In genomic region chr7:128529126-128529525, GRCm38 (mm10) we compare ENCODE assay signal across 8 mouse cellular contexts. TPM values are rescaled to one million over a fixed set of nuclear protein-coding genes. Genes with fewer than 3 reads are reported as not detected.
DNase-seq lines count a peak whose midpoint lies in the region; ATAC-seq and TF ChIP-seq lines count a peak whose summit lies in the region.

No protein-coding gene starts in this region.

- no peak overlapping the region for H3K9ac ChIP-seq in liver, embryonic 11.5 days (ENCODE audit: low read depth, low read length)
- no peak overlapping the region for H3K9ac ChIP-seq in liver, postnatal 0 days (replicated peaks)
- peak overlapping the region; percentile 29; the same call in 1 of the 2 replicates for H3K9ac ChIP-seq in hindbrain, embryonic 16.5 days (ENCODE audit: low read depth, low read length)
- no peak overlapping the region for H3K9ac ChIP-seq in neural tube, embryonic 15.5 days (replicated peaks)

- no peak for TF ChIP-seq EP300 in liver, postnatal 0 days (IDR thresholded peaks at IDR 0.05; ENCODE audit: low read depth)

- H3K36me3 ChIP-seq in liver, embryonic 11.5 days (ENCODE audit: control insufficient read depth, insufficient read depth, low read length) = no peaks in the 10 kb centered on the region
- no peaks in the 10 kb centered on the region for H3K36me3 ChIP-seq in liver, postnatal 0 days (replicated peaks; ENCODE audit: insufficient read depth, low read length)
- H3K36me3 ChIP-seq in hindbrain, embryonic 16.5 days (ENCODE audit: control insufficient read depth, insufficient read depth, low read length) = no peaks in the 10 kb centered on the region
- no peaks in the 10 kb centered on the region for H3K36me3 ChIP-seq in neural tube, embryonic 15.5 days

- peaks cover 51% of the 10 kb centered on the region for H3K4me1 ChIP-seq in liver, embryonic 11.5 days (replicated peaks; ENCODE audit: control insufficient read depth, insufficient read depth, low read length)
- H3K4me1 ChIP-seq in liver, postnatal 0 days (ENCODE audit: insufficient read depth) = peaks cover 33% of the 10 kb centered on the region
- H3K4me1 ChIP-seq in hindbrain, embryonic 16.5 days (ENCODE audit: control insufficient read depth, insufficient read depth, low read depth, low read length) = peaks cover 32% of the 10 kb centered on the region
- H3K4me1 ChIP-seq in neural tube, embryonic 15.5 days = peaks cover 50% of the 10 kb centered on the region

- no peak overlapping the region for H3K4me3 ChIP-seq in liver, embryonic 11.5 days (ENCODE audit: low read depth, low read length)
- H3K4me3 ChIP-seq in liver, postnatal 0 days (ENCODE audit: low read depth, low read length) = no peak overlapping the region
- no peak overlapping the region for H3K4me3 ChIP-seq in hindbrain, embryonic 16.5 days (ENCODE audit: low read length)
- H3K4me3 ChIP-seq in neural tube, embryonic 15.5 days (replicated peaks) = no peak overlapping the region

- no peak overlapping the region for H3K4me2 ChIP-seq in liver, embryonic 11.5 days
- H3K4me2 ChIP-seq in liver, postnatal 0 days (ENCODE audit: low read depth, low read length) = no peak overlapping the region
- no peak overlapping the region for H3K4me2 ChIP-seq in hindbrain, embryonic 16.5 days (ENCODE audit: low read length)
- no peak overlapping the region for H3K4me2 ChIP-seq in neural tube, embryonic 15.5 days

- H3K27me3 ChIP-seq in liver, embryonic 11.5 days (replicated peaks; ENCODE audit: control insufficient read depth, insufficient read depth, low read length) = no peaks in the 10 kb centered on the region
- H3K27me3 ChIP-seq in liver, postnatal 0 days (ENCODE audit: insufficient read depth, low read length) = no peaks in the 10 kb centered on the region
- no peaks in the 10 kb centered on the region for H3K27me3 ChIP-seq in hindbrain, embryonic 16.5 days (replicated peaks; ENCODE audit: control insufficient read depth, insufficient read depth, low read length)
- H3K27me3 ChIP-seq in neural tube, embryonic 15.5 days (replicated peaks) = peaks cover 9% of the 10 kb centered on the region

- H3K9me3 ChIP-seq in liver, embryonic 11.5 days (ENCODE audit: control insufficient read depth, low read length) = no peaks in the 10 kb centered on the region
- H3K9me3 ChIP-seq in liver, postnatal 0 days (ENCODE audit: low read length) = no peaks in the 10 kb centered on the region
- no peaks in the 10 kb centered on the region for H3K9me3 ChIP-seq in hindbrain, embryonic 16.5 days (ENCODE audit: control insufficient read depth, low read length)
- H3K9me3 ChIP-seq in neural tube, embryonic 15.5 days (replicated peaks) = no peaks in the 10 kb centered on the region

- peak overlapping the region; percentile 60; the same call in 1 of the 2 replicates for H3K27ac ChIP-seq in liver, embryonic 11.5 days (ENCODE audit: low read depth, low read length)
- no peak overlapping the region for H3K27ac ChIP-seq in liver, postnatal 0 days (ENCODE audit: low read depth)
- H3K27ac ChIP-seq in hindbrain, embryonic 16.5 days (ENCODE audit: low read depth, low read length) = peak overlapping the region; percentile 65; the same call in 1 of the 2 replicates
- H3K27ac ChIP-seq in neural tube, embryonic 15.5 days (replicated peaks) = peak overlapping the region; percentile 68

- 29% methylated on average over 6 of the region's 6 CpGs for WGBS in liver, embryonic 11.5 days
- WGBS in liver, postnatal 0 days (ENCODE audit: insufficient replicate concordance) = 50% methylated on average over 6 of the region's 6 CpGs
- WGBS in hindbrain, embryonic 16.5 days = 58% methylated on average over 6 of the region's 6 CpGs
- WGBS in neural tube, embryonic 15.5 days = 52% methylated on average over 6 of the region's 6 CpGs

- no peak for ATAC-seq in cerebellum, adult (ENCODE audit: insufficient number of reproducible peaks, low FRiP score, low TSS enrichment)
- ATAC-seq in liver, embryonic 11.5 days (replicated peaks; ENCODE audit: low FRiP score) = no peak
- no peak for ATAC-seq in liver, postnatal 0 days
- peak; percentile 35; the same call in 1 of the 2 replicates for ATAC-seq in hindbrain, embryonic 16.5 days
- no peak for ATAC-seq in neural tube, embryonic 15.5 days (ENCODE audit: low FRiP score)

- DNase-seq in cerebellum, adult 9-10 months = peak; percentile 24
- DNase-seq in liver, embryonic 11.5 days (ENCODE audit: low spot score) = no peak
- DNase-seq in liver, postnatal 0 days = no peak
- DNase-seq in ovary, postnatal 10 days (ENCODE audit: low spot score) = no peak
- no peak for DNase-seq in layer of hippocampus, adult 8-10 months (ENCODE audit: low spot score in 2 of 2)

- TF ChIP-seq CTCF in liver, postnatal 0 days (IDR thresholded peaks at IDR 0.05; ENCODE audit: low read depth) = no peak

RNA-seq across cellular contexts. Expression of gene Bag3, which starts 5.7 kb away (rescaled TPM):
- 10.3 and 12.5 TPM in 2 replicates for polyA plus RNA-seq in liver, embryonic 11.5 days (2014; fragmentation: Nextera tagmentation; extraction: Ambion mirVana)
- polyA plus RNA-seq in liver, postnatal 0 days (2015; fragmentation: Nextera tagmentation; extraction: Ambion mirVana) = 3.6 and 3.7 TPM in 2 replicates
- polyA plus RNA-seq in hindbrain, embryonic 16.5 days (2015; fragmentation: Nextera tagmentation; extraction: Ambion mirVana) = 2.7 and 3.8 TPM in 2 replicates
- polyA plus RNA-seq in neural tube, embryonic 15.5 days (2015; fragmentation: Nextera tagmentation; extraction: Ambion mirVana) = 2.6 and 4.5 TPM in 2 replicates
- total RNA-seq in layer of hippocampus, adult 8-10 months (2022) = 10 to 100 TPM; 13.5 to 16.4 (median 14.9) TPM
